Mouse (Mus musculus) embryonic facial prominence, embryonic 11.5 days (tissue): Measurements from ENCODE around the gene Krt32. TPM values are rescaled to one million over a fixed set of nuclear protein-coding genes. Genes with fewer than 3 reads are reported as not detected.

Experiments
- ATAC-seq: fragments of 200-750 bp; cut with Nextera tagmentation; replicated peaks from 2 replicates; pipeline ENCODE4 v1.8.0; 2017; ENCODE audit warnings: low read depth; ENCODE audit not compliant: insufficient number of reproducible peaks, low FRiP score, low TSS enrichment
- DNase-seq: peaks from one replicate; pipeline ENCODE4 v3.0.0-alpha.2; 2015; ENCODE audit warnings: low spot score
- H3K27ac ChIP-seq: fragments of 300-500 bp; sonication (generic); replicated peaks from 2 replicates; pipeline ENCODE4 v1.5.1; 2014; ENCODE audit warnings: mild to moderate bottlenecking, low read depth, low read length, control low read depth
- H3K27me3 ChIP-seq: fragments of 300-500 bp; sonication (generic); 2 replicates; pipeline ENCODE4 v1.6.1; 2014; ENCODE audit warnings: mild to moderate bottlenecking, low read length, moderate library complexity, mixed read lengths; ENCODE audit not compliant: control insufficient read depth, insufficient read depth
- H3K36me3 ChIP-seq: fragments of 300-500 bp; sonication (generic); replicated peaks from 2 replicates; pipeline ENCODE4 v1.6.1; 2014; ENCODE audit warnings: low read depth, mild to moderate bottlenecking, low read length, moderate library complexity, mixed read lengths; ENCODE audit not compliant: control insufficient read depth, insufficient read depth
- H3K4me1 ChIP-seq: fragments of 300-500 bp; sonication (generic); 2 replicates; pipeline ENCODE4 v1.6.1; 2014; ENCODE audit warnings: low read length, mixed read lengths; ENCODE audit not compliant: control insufficient read depth, insufficient read depth
- H3K4me2 ChIP-seq: fragments of 300-500 bp; sonication (generic); 2 replicates; pipeline ENCODE4 v1.6.1; 2014; ENCODE audit warnings: low read depth, mild to moderate bottlenecking, control low read depth, low read length, moderate library complexity
- H3K4me3 ChIP-seq: fragments of 300-500 bp; sonication (generic); 2 replicates; pipeline ENCODE4 v1.5.1; 2014; ENCODE audit warnings: low read depth, low read length, control low read depth
- H3K9ac ChIP-seq: fragments of 300-500 bp; sonication (generic); replicated peaks from 2 replicates; pipeline ENCODE4 v1.6.1; 2014; ENCODE audit warnings: mild to moderate bottlenecking, control low read depth, low read length
- H3K9me3 ChIP-seq: fragments of 300-500 bp; sonication (generic); replicated peaks from 2 replicates; pipeline ENCODE4 v1.6.1; 2016; ENCODE audit warnings: mild to moderate bottlenecking, low read length, inconsistent platforms, mixed read lengths; ENCODE audit not compliant: control insufficient read depth
- WGBS: fragments of 180-500 bp; shearing (Covaris S2); extraction: QIAGEN DNeasy Blood & Tissue Kit; methylation state at CpG from one replicate; pipeline ENCODE4 v1.1.7; 2014; 5-methylcytosine and 5-hydroxymethylcytosine counted together
- polyA plus RNA-seq: library from polyadenylated mRNA; unstranded; fragments of >200 nt; fragmentation: Nextera tagmentation; extraction: Ambion mirVana; gene quantifications from 2 replicates; pipeline ENCODE4 v1.2.1, GENCODE M21; 2014

The Krt32 gene
- polyA plus RNA-seq, 1 experiment from 2014 or later, result not detected

DNA sequence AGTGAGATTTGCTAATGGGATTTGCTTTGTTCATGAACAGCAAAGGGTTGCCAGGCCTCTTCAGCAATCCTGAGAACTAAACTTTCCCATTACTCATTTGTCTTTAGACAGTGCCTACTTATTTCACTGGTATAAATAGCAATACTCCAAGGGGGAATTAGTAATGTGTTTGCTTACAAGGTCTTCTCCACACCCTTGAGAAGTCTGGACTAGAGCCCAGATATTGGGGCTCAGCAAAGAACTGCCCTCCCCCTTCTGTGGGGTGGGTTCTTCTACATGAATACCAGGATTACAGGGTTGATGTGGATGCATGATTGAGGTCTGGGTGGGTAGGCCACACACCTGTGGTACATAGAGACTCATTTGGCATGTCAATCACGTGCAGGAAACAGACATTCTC, 14.2 kb downstream of the Krt32 start:
- Histone ChIP-seq H3K27me3 (no peaks in the 10 kb centered on the region), H3K27ac (no peak overlapping the region), H3K36me3 (no peaks in the 10 kb centered on the region), H3K9me3 (no peaks in the 10 kb centered on the region), H3K9ac (no peak overlapping the region), H3K4me3 (no peak overlapping the region), H3K4me1 (no peaks in the 10 kb centered on the region), H3K4me2 (no peak overlapping the region)
- 69% methylated on average over 1 of the region's 1 CpGs for WGBS
- DNase-seq (no peak), ATAC-seq (no peak)

DNA sequence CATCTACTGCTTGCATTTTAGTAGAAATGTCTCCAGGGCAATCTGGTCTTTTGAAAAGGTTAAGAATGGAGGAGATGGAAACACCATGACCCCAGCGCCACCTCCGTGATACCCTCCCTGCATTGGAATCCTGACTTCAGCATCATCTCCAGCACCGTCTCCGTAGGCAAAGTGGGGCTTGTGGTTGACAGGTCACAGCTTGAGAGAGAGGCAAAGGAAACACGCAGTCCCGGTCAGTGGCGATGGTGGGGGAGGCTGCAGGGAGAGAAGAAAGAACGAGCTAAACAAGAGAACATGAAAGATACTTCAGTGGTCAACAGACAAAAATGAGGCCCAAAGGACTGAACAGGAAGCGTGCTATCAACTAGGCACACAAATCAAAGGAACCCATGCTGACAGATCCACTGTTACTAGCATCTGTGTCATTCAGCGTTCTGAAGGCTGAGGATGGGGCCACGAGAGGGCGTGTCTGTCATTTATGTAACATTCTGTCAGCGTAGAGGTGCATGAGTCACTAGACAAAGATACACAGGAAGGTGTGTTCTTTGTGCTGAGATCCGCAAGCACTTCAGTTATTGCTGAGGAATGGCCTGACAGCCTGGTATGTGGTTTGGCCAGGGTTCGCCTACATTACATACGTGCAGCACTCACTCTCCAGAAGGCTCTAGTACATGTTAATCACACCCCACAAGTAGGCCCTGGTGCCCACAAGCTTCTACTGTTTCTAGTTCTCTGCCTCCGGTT, 20.6 kb downstream of the Krt32 start:
- H3K27me3 ChIP-seq, result no peaks in the 10 kb centered on the region
- no peak overlapping the region for H3K27ac ChIP-seq
- no peak overlapping the region for H3K4me2 ChIP-seq
- 84% methylated on average over 17 of the region's 17 CpGs for WGBS
- no peaks in the 10 kb centered on the region for H3K4me1 ChIP-seq
- no peak overlapping the region for H3K9ac ChIP-seq
- DNase-seq (no peak), ATAC-seq (no peak)
- no peak overlapping the region for H3K4me3 ChIP-seq
- no peaks in the 10 kb centered on the region for H3K36me3 ChIP-seq
- H3K9me3 ChIP-seq, result no peaks in the 10 kb centered on the region

DNA sequence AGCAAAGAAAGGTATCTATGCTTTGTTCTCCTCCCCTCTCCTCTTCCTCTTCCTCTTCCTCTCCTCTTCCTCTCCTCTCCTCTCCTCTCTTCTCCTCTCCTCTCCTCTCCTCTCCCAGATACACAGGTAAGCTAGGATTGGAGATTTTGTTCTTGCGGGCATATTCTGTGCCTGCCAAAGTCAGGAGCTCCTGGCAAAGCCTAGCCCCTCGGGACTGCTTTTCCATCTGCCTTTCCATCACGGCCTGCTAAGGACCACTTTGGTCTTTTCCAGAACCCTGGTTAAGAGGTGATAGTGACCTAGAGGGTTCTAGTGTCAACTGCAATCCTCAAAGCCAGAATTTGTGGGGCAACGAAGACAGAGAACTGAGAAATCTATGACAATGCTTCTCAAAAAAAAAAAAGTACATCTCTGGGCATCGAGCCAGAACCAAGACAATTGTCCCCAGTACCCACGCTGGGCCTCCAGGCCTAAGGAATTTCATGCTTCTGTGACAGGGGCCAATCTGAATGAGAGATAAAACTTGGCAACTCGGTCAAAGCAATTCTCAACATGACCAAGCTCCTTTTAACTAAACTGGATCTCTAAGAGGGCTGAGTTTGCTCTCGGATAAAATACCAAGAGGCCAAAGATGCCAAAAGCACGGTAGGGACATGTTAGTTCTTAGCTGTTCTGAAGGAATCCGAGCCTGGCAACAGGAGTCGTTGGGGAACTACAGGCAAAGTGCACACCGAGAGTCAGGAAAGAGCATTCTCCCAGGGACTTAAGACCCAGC, 21.6 kb downstream of the Krt32 start:
- no peak overlapping the region for H3K27ac ChIP-seq
- no peaks in the 10 kb centered on the region for H3K4me1 ChIP-seq
- H3K4me3 ChIP-seq, result no peak overlapping the region
- H3K9ac ChIP-seq, result no peak overlapping the region
- DNase-seq (no peak), ATAC-seq (no peak)
- no peak overlapping the region for H3K4me2 ChIP-seq
- H3K27me3 ChIP-seq, result no peaks in the 10 kb centered on the region
- 81% methylated on average over 12 of the region's 12 CpGs for WGBS
- H3K36me3 ChIP-seq, result no peaks in the 10 kb centered on the region
- no peaks in the 10 kb centered on the region for H3K9me3 ChIP-seq

DNA sequence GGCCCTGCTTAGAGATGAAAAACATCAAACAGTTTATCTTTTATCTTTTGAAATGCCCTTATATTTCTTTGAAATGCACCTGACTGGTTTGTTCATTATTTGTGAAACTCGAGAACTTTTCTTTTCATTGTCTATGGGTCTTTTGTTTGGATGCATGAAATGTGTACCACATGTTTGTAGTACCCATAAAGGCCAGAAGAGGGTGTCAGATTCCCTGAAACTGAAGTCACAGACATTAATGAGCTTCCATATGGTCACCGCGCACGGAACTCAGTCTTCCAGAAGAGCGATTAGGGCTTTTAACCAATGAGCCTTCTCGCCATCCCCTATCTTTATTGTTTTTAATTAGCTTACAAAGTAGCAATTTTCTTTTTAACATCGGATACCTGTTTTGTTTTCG, 29.2 kb downstream of the Krt32 start:
- DNase-seq (peak; percentile 27), ATAC-seq (no peak)
- Histone ChIP-seq H3K27me3 (no peaks in the 10 kb centered on the region), H3K9ac (no peak overlapping the region), H3K4me3 (no peak overlapping the region), H3K4me2 (no peak overlapping the region), H3K4me1 (no peaks in the 10 kb centered on the region), H3K36me3 (no peaks in the 10 kb centered on the region), H3K27ac (no peak overlapping the region), H3K9me3 (no peaks in the 10 kb centered on the region)
- 70% methylated on average over 8 of the region's 8 CpGs for WGBS

DNA sequence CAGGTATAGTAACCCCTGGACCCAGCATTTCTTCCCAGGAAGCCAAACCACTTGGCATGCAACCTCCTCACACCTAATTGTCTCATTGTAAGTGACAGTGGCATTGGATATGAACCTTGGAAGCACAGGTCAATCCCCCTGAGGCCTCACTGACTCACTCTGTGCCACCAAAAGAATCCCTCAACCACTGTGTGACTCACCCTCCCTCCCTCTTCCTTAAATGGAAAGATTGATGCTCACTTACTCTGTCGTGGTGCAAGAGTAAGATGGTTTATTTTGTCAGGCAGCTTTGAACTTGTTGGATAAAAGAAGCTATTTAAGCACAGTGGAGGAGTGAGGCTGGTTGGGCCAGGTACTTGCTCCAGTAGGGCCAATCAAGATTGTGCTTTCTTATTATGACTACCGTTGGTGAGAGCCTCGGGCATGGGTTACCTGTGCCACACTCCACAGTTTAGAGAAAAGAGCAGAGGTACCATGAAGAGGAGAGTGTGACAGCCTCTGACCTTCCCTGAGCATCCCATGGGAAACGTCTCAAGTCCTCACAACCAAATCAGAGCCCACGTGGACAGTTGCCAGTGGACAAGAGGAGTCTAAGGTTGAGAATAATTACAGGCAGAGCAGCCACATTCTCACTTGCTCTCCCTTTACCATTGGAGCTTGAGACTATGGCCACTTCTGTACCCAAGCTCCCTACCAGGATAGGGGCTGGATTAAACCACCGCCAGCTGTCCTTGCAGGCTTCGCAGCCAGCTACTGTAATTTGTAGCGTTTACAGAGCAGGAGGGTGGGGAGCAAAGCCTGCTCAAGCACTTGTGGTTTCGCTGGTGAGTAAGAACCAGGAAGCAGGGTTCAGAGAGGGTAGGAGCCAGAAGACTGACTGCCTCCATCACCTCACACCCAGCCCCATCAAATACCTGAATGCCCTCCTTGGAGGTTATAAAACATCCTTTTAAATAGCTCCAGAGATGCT, 32.1 kb downstream of the Krt32 start:
- Histone ChIP-seq H3K4me3 (no peak overlapping the region), H3K4me1 (no peaks in the 10 kb centered on the region), H3K27ac (no peak overlapping the region), H3K36me3 (no peaks in the 10 kb centered on the region), H3K4me2 (no peak overlapping the region), H3K9me3 (no peaks in the 10 kb centered on the region), H3K9ac (no peak overlapping the region), H3K27me3 (no peaks in the 10 kb centered on the region)
- ATAC-seq (no peak), DNase-seq (no peak)
- 78% methylated on average over 9 of the region's 9 CpGs for WGBS

DNA sequence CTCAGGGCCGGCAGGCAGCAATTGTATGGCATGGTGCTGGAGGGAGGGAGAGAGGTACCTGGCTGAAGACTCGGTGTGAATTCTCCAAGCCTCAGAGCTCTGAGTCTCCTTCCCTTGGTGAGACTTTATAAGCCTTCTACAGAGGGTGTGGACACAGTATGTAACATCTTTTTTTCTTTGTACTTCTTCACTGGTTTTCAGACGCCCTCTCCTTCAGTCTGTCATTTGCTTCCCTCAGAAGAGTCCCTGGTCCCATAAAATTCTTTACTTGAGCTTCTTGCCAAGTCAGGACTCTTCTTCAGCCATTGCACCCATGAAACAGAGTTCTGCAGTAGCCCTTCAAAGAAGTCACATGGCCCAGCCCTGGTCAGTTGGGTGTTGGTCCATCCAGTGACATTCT, 37.6 kb downstream of the Krt32 start, which contains the start of gene Krt31:
Krt31 (minus strand) TSS at position 101 of the 400 bp plus-strand sequence.
- no peak within 1 kb of the TSS for H3K27ac ChIP-seq
- no peak within 1 kb of the TSS for H3K9ac ChIP-seq
- no peak within 1 kb of the TSS for H3K4me2 ChIP-seq
- no peaks in the 10 kb centered on the region for H3K36me3 ChIP-seq
- H3K27me3 ChIP-seq, result no peaks in the 10 kb centered on the region
- H3K9me3 ChIP-seq, result no peaks in the 10 kb centered on the region
- H3K4me3 ChIP-seq, result no peak within 1 kb of the TSS
- WGBS, result 82% methylated on average over 3 of the region's 3 CpGs
- no peaks in the 10 kb centered on the region for H3K4me1 ChIP-seq
- no peak for ATAC-seq
- DNase-seq, result no peak

DNA sequence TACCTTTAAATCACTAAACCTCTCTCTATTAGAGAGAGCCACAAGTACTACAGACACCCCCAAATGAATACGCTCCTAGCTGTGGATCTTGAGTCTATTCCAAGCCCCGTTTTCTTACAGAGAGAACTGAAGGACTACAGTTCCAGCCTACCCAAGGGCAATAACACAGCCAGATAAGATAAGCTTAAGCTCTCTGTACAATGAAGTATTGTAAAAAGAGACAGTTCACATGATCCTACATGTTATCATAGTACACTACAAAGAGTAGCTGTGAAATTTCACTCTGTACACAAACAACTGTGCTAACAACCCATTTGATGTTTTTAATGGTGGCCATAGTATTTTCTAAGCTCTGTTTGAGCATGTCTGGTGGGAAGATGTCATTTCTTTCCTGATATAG, 40.8 kb downstream of the Krt32 start:
- WGBS, result 86% methylated on average over 2 of the region's 2 CpGs

More for the DNA sequence above, 40.8 kb downstream of the Krt32 start:
- no peak overlapping the region for H3K4me2 ChIP-seq
- H3K4me3 ChIP-seq, result no peak overlapping the region
- H3K27me3 ChIP-seq, result no peaks in the 10 kb centered on the region
- no peaks in the 10 kb centered on the region for H3K36me3 ChIP-seq
- ATAC-seq, result no peak
- H3K9ac ChIP-seq, result no peak overlapping the region
- H3K9me3 ChIP-seq, result no peaks in the 10 kb centered on the region
- DNase-seq, result no peak
- no peaks in the 10 kb centered on the region for H3K4me1 ChIP-seq
- H3K27ac ChIP-seq, result no peak overlapping the region
